Mouse (Mus musculus): ENCODE results near the gene Eif4g1. TPM values are rescaled to one million over a fixed set of nuclear protein-coding genes. Genes with fewer than 3 reads are reported as not detected.

The Eif4g1 gene
- polyA plus RNA-seq, 1 experiment from 2014 or later = 70.9 TPM

GRCm38 (mm10) chr16:20717181-20717977, 49.3 kb downstream of the Eif4g1 start, which contains the start of the genes Polr2h and Clcn2:
Gene Polr2h (plus strand): TSS chr16:20717665.
Gene Clcn2 (minus strand): TSS chr16:20717746.
- H3K27me3 ChIP-seq (ENCODE audit: insufficient read depth, low read length) = 0 out of 2 replicates have a peak, but pooled peaks cover 3% of the 10 kb centered on the region
- peak; percentile 96 for DNase-seq
- peaks cover 34% of the 10 kb centered on the region for H3K4me1 ChIP-seq (ENCODE audit: insufficient read depth)
- no peaks in the 10 kb centered on the region for H3K9me3 ChIP-seq (ENCODE audit: low read length)
- H3K9ac ChIP-seq (replicated peaks) = peak within 1 kb of the TSS; percentile 79
- peak within 1 kb of the TSS; percentile 78 for H3K4me3 ChIP-seq (ENCODE audit: low read depth, low read length)
- H3K4me2 ChIP-seq (ENCODE audit: low read depth, low read length) = peak within 1 kb of the TSS; percentile 100
- peak; percentile 90 for ATAC-seq
- under 1% methylated on average over 62 of the region's 62 CpGs for WGBS (ENCODE audit: insufficient replicate concordance)
- H3K27ac ChIP-seq (ENCODE audit: low read depth) = peak within 1 kb of the TSS; percentile 95
- TF ChIP-seq EP300 (IDR thresholded peaks at IDR 0.05; ENCODE audit: low read depth) (peak; percentile 74; the same call in 1 of the 2 replicates), CTCF (IDR thresholded peaks at IDR 0.05; ENCODE audit: low read depth) (peak; percentile 93)
- peaks cover 17% of the 10 kb centered on the region for H3K36me3 ChIP-seq (replicated peaks; ENCODE audit: insufficient read depth, low read length)

GRCm38 (mm10) chr16:20717978-20718670, 50.0 kb downstream of the Eif4g1 start:
- Histone ChIP-seq H3K27me3 (ENCODE audit: insufficient read depth, low read length) (0 out of 2 replicates have a peak, but pooled peaks cover 3% of the 10 kb centered on the region), H3K4me3 (ENCODE audit: low read depth, low read length) (peak overlapping the region; percentile 78), H3K36me3 (replicated peaks; ENCODE audit: insufficient read depth, low read length) (peaks cover 19% of the 10 kb centered on the region), H3K9me3 (ENCODE audit: low read length) (no peaks in the 10 kb centered on the region), H3K4me2 (ENCODE audit: low read depth, low read length) (peak overlapping the region; percentile 100), H3K4me1 (ENCODE audit: insufficient read depth) (peaks cover 29% of the 10 kb centered on the region), H3K27ac (ENCODE audit: low read depth) (peak overlapping the region; percentile 95), H3K9ac (replicated peaks) (peak overlapping the region; percentile 63)
- ATAC-seq = peak; percentile 14
- no peak for DNase-seq
- no peak for TF ChIP-seq CTCF (IDR thresholded peaks at IDR 0.05; ENCODE audit: low read depth)
- TF ChIP-seq EP300 (IDR thresholded peaks at IDR 0.05; ENCODE audit: low read depth) = no peak
- 3% methylated on average over 17 of the region's 18 CpGs for WGBS (ENCODE audit: insufficient replicate concordance)

- no peak for ATAC-seq
- no peak for TF ChIP-seq EP300 (IDR thresholded peaks at IDR 0.05; ENCODE audit: low read depth)
- no peak for TF ChIP-seq CTCF (IDR thresholded peaks at IDR 0.05; ENCODE audit: low read depth)
Measured at GRCm38 (mm10) chr16:20721808-20722207, 53.7 kb downstream of the Eif4g1 start.

GRCm38 (mm10) chr16:20722736-20723135, 54.6 kb downstream of the Eif4g1 start:
- H3K36me3 ChIP-seq (replicated peaks; ENCODE audit: insufficient read depth, low read length) = peaks cover 19% of the 10 kb centered on the region
- DNase-seq (no peak), ATAC-seq (no peak)
- H3K4me2 ChIP-seq (ENCODE audit: low read depth, low read length) = no peak overlapping the region
- H3K27me3 ChIP-seq (ENCODE audit: insufficient read depth, low read length) = no peaks in the 10 kb centered on the region
- no peaks in the 10 kb centered on the region for H3K9me3 ChIP-seq (ENCODE audit: low read length)
- H3K27ac ChIP-seq (ENCODE audit: low read depth) = no peak overlapping the region
- no peak for TF ChIP-seq CTCF (IDR thresholded peaks at IDR 0.05; ENCODE audit: low read depth)
- TF ChIP-seq EP300 (IDR thresholded peaks at IDR 0.05; ENCODE audit: low read depth) = no peak
- H3K4me1 ChIP-seq (ENCODE audit: insufficient read depth) = peaks cover 13% of the 10 kb centered on the region
- H3K4me3 ChIP-seq (ENCODE audit: low read depth, low read length) = no peak overlapping the region
- WGBS (ENCODE audit: insufficient replicate concordance) = 73% methylated on average over 4 of the region's 4 CpGs
- no peak overlapping the region for H3K9ac ChIP-seq (replicated peaks)

More at GRCm38 (mm10) chr16:20721808-20722207, 53.7 kb downstream of the Eif4g1 start:
- Histone ChIP-seq H3K9ac (replicated peaks) (no peak overlapping the region), H3K27me3 (ENCODE audit: insufficient read depth, low read length) (no peaks in the 10 kb centered on the region), H3K4me2 (ENCODE audit: low read depth, low read length) (no peak overlapping the region), H3K36me3 (replicated peaks; ENCODE audit: insufficient read depth, low read length) (peaks cover 19% of the 10 kb centered on the region), H3K27ac (ENCODE audit: low read depth) (no peak overlapping the region), H3K4me1 (ENCODE audit: insufficient read depth) (peaks cover 13% of the 10 kb centered on the region), H3K4me3 (ENCODE audit: low read depth, low read length) (no peak overlapping the region), H3K9me3 (ENCODE audit: low read length) (no peaks in the 10 kb centered on the region)
- 80% methylated on average over 10 of the region's 10 CpGs for WGBS (ENCODE audit: insufficient replicate concordance)
- DNase-seq = no peak

GRCm38 (mm10) chr16:20723247-20723646, 55.1 kb downstream of the Eif4g1 start:
- ATAC-seq (no peak), DNase-seq (no peak)
- Histone ChIP-seq H3K4me1 (ENCODE audit: insufficient read depth) (peaks cover 14% of the 10 kb centered on the region), H3K9me3 (ENCODE audit: low read length) (no peaks in the 10 kb centered on the region), H3K27ac (ENCODE audit: low read depth) (no peak overlapping the region), H3K9ac (replicated peaks) (no peak overlapping the region), H3K27me3 (ENCODE audit: insufficient read depth, low read length) (no peaks in the 10 kb centered on the region), H3K4me3 (ENCODE audit: low read depth, low read length) (no peak overlapping the region), H3K36me3 (replicated peaks; ENCODE audit: insufficient read depth, low read length) (peaks cover 19% of the 10 kb centered on the region), H3K4me2 (ENCODE audit: low read depth, low read length) (no peak overlapping the region)
- WGBS (ENCODE audit: insufficient replicate concordance) = 56% methylated on average over 4 of the region's 4 CpGs
- TF ChIP-seq EP300 (IDR thresholded peaks at IDR 0.05; ENCODE audit: low read depth) = no peak
- TF ChIP-seq CTCF (IDR thresholded peaks at IDR 0.05; ENCODE audit: low read depth) = no peak

GRCm38 (mm10) chr16:20724338-20724748, 56.2 kb downstream of the Eif4g1 start:
- Histone ChIP-seq H3K9me3 (ENCODE audit: low read length) (no peaks in the 10 kb centered on the region), H3K4me2 (ENCODE audit: low read depth, low read length) (no peak overlapping the region; the same call in 1 of the 2 replicates), H3K27ac (ENCODE audit: low read depth) (peak overlapping the region; percentile 41; the same call in 1 of the 2 replicates), H3K4me1 (ENCODE audit: insufficient read depth) (peaks cover 11% of the 10 kb centered on the region), H3K4me3 (ENCODE audit: low read depth, low read length) (no peak overlapping the region), H3K36me3 (replicated peaks; ENCODE audit: insufficient read depth, low read length) (peaks cover 19% of the 10 kb centered on the region), H3K27me3 (ENCODE audit: insufficient read depth, low read length) (no peaks in the 10 kb centered on the region), H3K9ac (replicated peaks) (no peak overlapping the region)
- TF ChIP-seq EP300 (IDR thresholded peaks at IDR 0.05; ENCODE audit: low read depth) (no peak), CTCF (IDR thresholded peaks at IDR 0.05; ENCODE audit: low read depth) (peak; percentile 84)
- WGBS (ENCODE audit: insufficient replicate concordance) = 29% methylated on average over 5 of the region's 5 CpGs
- DNase-seq (peak; percentile 64), ATAC-seq (peak; percentile 90)
